Mouse (Mus musculus) layer of hippocampus, postnatal 10 days (tissue): ENCODE results near the gene Ndufs6. TPM values are rescaled to one million over a fixed set of nuclear protein-coding genes. Genes with fewer than 3 reads are reported as not detected.

ENCODE experiments used
- total RNA-seq, 2 experiments: library from RNA; stranded (reverse); gene quantifications; 2 replicates each; pipeline ENCODE4 v1.2.3; 2021

Gene Ndufs6
- total RNA-seq, 2 experiments from 2014 or later, result 175 to 197 TPM

Other genes with a start within 250 kb of the Ndufs6 start
- gene Irx4, start 68.1 kb downstream of the Ndufs6 start, total RNA-seq, result not detected
- gene Mrpl36, start within 50 bp of the Ndufs6 start, total RNA-seq, result 10 to 100 TPM; 33.0 to 35.5 TPM
- gene Lpcat1, start 138.7 kb upstream of the Ndufs6 start, total RNA-seq, result 10 to 100 TPM; 75.5 to 77.8 TPM
- under 1 TPM; 0.30 to 0.56 TPM for gene Slc6a3, start 208.2 kb upstream of the Ndufs6 start, total RNA-seq